8 mouse cellular contexts compared by ENCODE assay signal in genomic region chr1:153101327-153101880, GRCm38 (mm10).
A peak's percentile ranks its signal among the peaks of the same experiment; 100 is the strongest.
DNase-seq lines count a peak whose midpoint lies in the region; ATAC-seq and TF ChIP-seq lines count a peak whose summit lies in the region.

No protein-coding gene starts in this region.

- 28% methylated on average over 9 of the region's 9 CpGs for WGBS in embryonic facial prominence, embryonic 12.5 days
- 43% methylated on average over 9 of the region's 9 CpGs for WGBS in hindbrain, postnatal 0 days
- 40% methylated on average over 9 of the region's 9 CpGs for WGBS in limb, embryonic 13.5 days
- WGBS in neural tube, embryonic 15.5 days = 42% methylated on average over 9 of the region's 9 CpGs

- H3K4me1 ChIP-seq in embryonic facial prominence, embryonic 12.5 days = peaks cover 12% of the 10 kb centered on the region
- no peaks in the 10 kb centered on the region for H3K4me1 ChIP-seq in hindbrain, postnatal 0 days (ENCODE audit: insufficient read depth, low read length)
- peaks cover 10% of the 10 kb centered on the region for H3K4me1 ChIP-seq in limb, embryonic 13.5 days
- H3K4me1 ChIP-seq in neural tube, embryonic 15.5 days = no peaks in the 10 kb centered on the region

- no peaks in the 10 kb centered on the region for H3K27me3 ChIP-seq in embryonic facial prominence, embryonic 12.5 days
- no peaks in the 10 kb centered on the region for H3K27me3 ChIP-seq in hindbrain, postnatal 0 days (ENCODE audit: insufficient read depth, low read length)
- H3K27me3 ChIP-seq in limb, embryonic 13.5 days = no peaks in the 10 kb centered on the region
- H3K27me3 ChIP-seq in neural tube, embryonic 15.5 days (replicated peaks) = no peaks in the 10 kb centered on the region

- no peak overlapping the region for H3K9ac ChIP-seq in embryonic facial prominence, embryonic 12.5 days
- H3K9ac ChIP-seq in hindbrain, postnatal 0 days (replicated peaks; ENCODE audit: low read length) = no peak overlapping the region
- no peak overlapping the region for H3K9ac ChIP-seq in limb, embryonic 13.5 days
- no peak overlapping the region for H3K9ac ChIP-seq in neural tube, embryonic 15.5 days (replicated peaks)

- DNase-seq in ovary, postnatal 14 days (ENCODE audit: low spot score) = peak; percentile 48
- DNase-seq in ovary, adult 18-20 months (ENCODE audit: low spot score) = no peak
- DNase-seq in adrenal gland, adult (ENCODE audit: inconsistent age in 2 of 2, low spot score in 1 of 2) = peak; percentile 43 to 84
- DNase-seq in hindbrain, postnatal 0 days (ENCODE audit: low spot score) = peak; percentile 67
- DNase-seq in thymus, postnatal 36 days = peak; percentile 52 to 53

- H3K9me3 ChIP-seq in embryonic facial prominence, embryonic 12.5 days = no peaks in the 10 kb centered on the region
- no peaks in the 10 kb centered on the region for H3K9me3 ChIP-seq in hindbrain, postnatal 0 days (ENCODE audit: low read length)
- H3K9me3 ChIP-seq in limb, embryonic 13.5 days = no peaks in the 10 kb centered on the region
- no peaks in the 10 kb centered on the region for H3K9me3 ChIP-seq in neural tube, embryonic 15.5 days (replicated peaks)

- H3K27ac ChIP-seq in embryonic facial prominence, embryonic 12.5 days = peak overlapping the region; percentile 51
- no peak overlapping the region for H3K27ac ChIP-seq in hindbrain, postnatal 0 days
- peak overlapping the region; percentile 39; the same call in 1 of the 2 replicates for H3K27ac ChIP-seq in limb, embryonic 13.5 days
- peak overlapping the region; percentile 11; the same call in 1 of the 2 replicates for H3K27ac ChIP-seq in neural tube, embryonic 15.5 days (replicated peaks)

- TF ChIP-seq CTCF in hindbrain, postnatal 0 days (IDR thresholded peaks at IDR 0.05; ENCODE audit: low read depth) = peak; percentile 75

- no peaks in the 10 kb centered on the region for H3K36me3 ChIP-seq in embryonic facial prominence, embryonic 12.5 days
- H3K36me3 ChIP-seq in hindbrain, postnatal 0 days (ENCODE audit: insufficient read depth, low read length) = no peaks in the 10 kb centered on the region
- H3K36me3 ChIP-seq in limb, embryonic 13.5 days = no peaks in the 10 kb centered on the region
- peaks cover 6% of the 10 kb centered on the region; the same call in 1 of the 2 replicates for H3K36me3 ChIP-seq in neural tube, embryonic 15.5 days

- ATAC-seq in embryonic facial prominence, embryonic 12.5 days (ENCODE audit: insufficient number of reproducible peaks, insufficient read depth, low FRiP score, low TSS enrichment) = no peak; the same call in 1 of the 2 replicates
- 0 out of 2 replicates have a peak, but pooled peaks have one; percentile 46 for ATAC-seq in hindbrain, postnatal 0 days
- no peak for ATAC-seq in limb, embryonic 13.5 days (ENCODE audit: low FRiP score, low read depth)
- ATAC-seq in neural tube, embryonic 15.5 days (ENCODE audit: low FRiP score) = no peak; the same call in 1 of the 2 replicates

- no peak overlapping the region for H3K4me3 ChIP-seq in embryonic facial prominence, embryonic 12.5 days
- no peak overlapping the region for H3K4me3 ChIP-seq in hindbrain, postnatal 0 days (ENCODE audit: low read length)
- H3K4me3 ChIP-seq in limb, embryonic 13.5 days = no peak overlapping the region
- no peak overlapping the region for H3K4me3 ChIP-seq in neural tube, embryonic 15.5 days (replicated peaks)

- peak overlapping the region; percentile 16; the same call in 1 of the 2 replicates for H3K4me2 ChIP-seq in embryonic facial prominence, embryonic 12.5 days (replicated peaks)
- no peak overlapping the region for H3K4me2 ChIP-seq in hindbrain, postnatal 0 days (ENCODE audit: low read depth, low read length)
- no peak overlapping the region for H3K4me2 ChIP-seq in limb, embryonic 13.5 days (replicated peaks)
- H3K4me2 ChIP-seq in neural tube, embryonic 15.5 days = no peak overlapping the region
